Mouse (Mus musculus) kidney, adult 11 months (tissue): Measurements from ENCODE around the gene Iqschfp.
A peak's percentile ranks its signal among the peaks of the same experiment; 100 is the strongest.

ENCODE experiments used
- DNase-seq: peaks from one replicate; pipeline ENCODE4 v3.0.0; 2022

Iqschfp gene

DNA sequence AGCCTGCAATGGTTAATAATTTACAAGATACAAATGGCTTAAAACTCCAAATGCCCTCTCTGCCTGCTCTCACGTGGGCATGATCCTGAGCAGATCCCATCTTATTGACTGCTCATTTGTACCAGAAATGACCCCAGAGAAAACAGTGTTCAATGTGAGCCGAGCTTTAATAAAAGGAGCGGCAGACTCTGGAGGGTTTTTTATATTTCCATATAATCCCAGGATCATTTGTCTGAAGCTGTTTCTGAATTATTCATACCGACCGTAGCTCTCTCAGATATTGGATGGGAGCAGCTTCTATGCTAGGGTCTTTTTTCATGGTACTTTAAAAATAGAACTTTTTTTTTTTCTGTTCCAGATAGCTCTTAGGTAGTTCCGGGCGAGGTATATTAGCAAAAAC lies 67.6 kb downstream of the Iqschfp start:
- DNase-seq, result no peak

GRCm38 (mm10) chr3:67960133-67960532 lies 68.1 kb downstream of the Iqschfp start:
- DNase-seq, result no peak

DNA sequence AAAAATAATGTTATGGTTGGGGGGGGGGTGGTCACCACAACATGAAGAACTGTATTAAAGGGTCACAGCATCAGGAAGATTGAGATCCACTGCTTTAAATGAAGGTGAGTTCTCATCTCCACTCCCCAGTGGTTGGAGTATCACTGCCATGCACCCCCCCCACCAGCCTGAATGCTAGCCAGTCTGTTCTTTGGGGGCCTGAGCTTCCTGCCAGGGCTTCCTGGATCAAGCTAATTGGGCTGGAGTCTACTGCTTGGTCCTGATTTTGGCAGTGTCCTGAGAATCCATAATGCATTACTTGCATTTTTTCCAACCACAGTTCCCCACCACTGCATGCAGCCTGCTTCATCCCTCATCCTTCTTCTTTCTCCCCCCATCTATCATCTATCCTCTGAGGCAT lies 68.7 kb downstream of the Iqschfp start:
- DNase-seq, result no peak

GRCm38 (mm10) chr3:67961934-67962639 lies 70.1 kb downstream of the Iqschfp start:
- DNase-seq, result no peak

DNA sequence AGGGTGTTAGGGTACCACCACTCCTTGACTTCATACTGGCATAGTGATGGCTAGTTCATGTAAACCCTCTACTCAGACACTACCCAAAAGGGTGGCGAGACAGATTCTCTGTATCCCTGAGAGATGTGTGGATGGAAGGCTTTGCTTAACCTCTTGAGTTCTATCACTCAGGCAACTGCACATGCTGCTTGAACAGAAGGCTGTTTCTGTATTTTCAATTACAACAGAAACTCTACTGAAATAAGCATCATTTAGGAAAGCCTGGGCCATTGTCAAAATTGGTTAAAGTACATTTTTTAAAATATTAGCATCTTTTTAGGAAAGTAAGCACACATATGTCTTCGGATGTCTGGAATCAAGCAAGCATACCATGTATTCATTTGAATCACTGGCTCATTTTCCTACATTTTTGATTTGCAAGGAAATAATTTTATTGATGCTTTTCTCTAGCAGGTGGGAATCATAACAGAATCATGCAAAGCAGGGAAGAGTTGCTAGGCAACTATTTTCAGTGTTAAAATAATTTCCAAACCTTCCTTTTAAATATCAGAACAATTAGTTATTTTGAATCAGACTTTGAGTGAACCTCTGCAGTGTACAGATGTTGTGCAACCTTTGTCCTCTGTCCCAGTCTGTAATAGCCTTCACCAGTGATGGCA lies 82.4 kb downstream of the Iqschfp start:
- DNase-seq, result no peak

GRCm38 (mm10) chr3:67980006-67980405 lies 88.0 kb downstream of the Iqschfp start:
- DNase-seq, result no peak

DNA sequence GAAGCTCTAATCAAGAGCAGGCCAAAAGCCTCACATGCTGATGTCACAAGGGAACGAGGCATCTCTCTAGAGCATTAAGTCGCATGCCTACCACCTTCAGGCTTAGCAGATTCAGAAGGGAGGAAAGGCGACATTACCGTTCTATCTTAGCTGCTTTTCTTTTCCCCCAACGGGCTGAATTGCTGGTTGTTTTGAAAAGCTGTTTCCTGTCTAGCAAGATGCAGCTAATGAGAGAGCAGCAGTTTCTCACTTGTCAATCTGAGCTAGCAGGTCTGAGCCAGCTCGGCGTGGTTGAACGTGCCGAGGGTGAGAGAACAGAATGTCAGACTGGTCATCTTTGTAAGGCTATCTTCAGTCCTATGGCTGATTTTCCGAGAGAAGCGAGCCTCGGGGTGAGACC lies 91.3 kb downstream of the Iqschfp start:
- no peak for DNase-seq

DNA sequence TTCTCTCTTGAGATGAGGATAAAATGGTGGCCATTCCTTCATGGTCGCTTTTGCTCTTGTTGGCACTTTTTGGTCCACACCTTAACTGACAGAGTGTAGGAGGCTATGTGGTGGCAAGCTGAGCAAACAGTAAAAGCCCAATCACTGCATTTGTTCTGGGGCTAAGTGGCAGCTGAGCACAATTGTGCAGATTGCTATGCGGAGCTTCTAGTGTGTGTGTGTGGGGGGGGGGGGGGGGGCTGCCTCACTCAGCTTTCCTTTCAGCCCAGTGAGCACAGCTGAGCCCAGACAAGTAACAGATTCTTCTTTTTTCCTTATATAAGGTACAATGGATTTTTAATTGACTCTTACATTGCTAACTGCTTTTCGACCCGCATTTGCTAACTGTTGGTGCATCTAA lies 110.4 kb downstream of the Iqschfp start:
- DNase-seq, result no peak

- DNase-seq, result no peak
These were observed 120.3 kb downstream of the Iqschfp start for GRCm38 (mm10) chr3:68012342-68012741.

DNA sequence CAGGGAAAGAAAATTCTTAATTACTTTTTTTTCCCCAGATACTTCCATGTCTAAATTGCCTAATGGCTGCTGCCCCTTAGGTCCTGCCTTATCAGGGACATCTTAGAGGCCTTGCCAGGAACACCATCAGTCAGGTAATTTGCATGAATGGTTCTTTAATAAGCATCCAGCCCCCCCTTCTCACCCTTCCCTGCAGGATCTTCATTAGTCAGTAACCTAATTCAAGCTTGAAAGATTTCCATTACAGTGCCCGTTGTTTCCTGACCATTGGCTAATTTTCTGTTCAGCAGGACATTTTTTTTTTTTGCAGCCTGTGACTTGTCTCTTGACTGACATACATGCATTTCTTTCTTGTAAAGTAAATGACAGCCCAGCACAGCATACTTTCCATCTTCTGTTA lies 123.8 kb downstream of the Iqschfp start:
- no peak for DNase-seq

GRCm38 (mm10) chr3:68019401-68019800 lies 127.4 kb downstream of the Iqschfp start:
- no peak for DNase-seq

DNA sequence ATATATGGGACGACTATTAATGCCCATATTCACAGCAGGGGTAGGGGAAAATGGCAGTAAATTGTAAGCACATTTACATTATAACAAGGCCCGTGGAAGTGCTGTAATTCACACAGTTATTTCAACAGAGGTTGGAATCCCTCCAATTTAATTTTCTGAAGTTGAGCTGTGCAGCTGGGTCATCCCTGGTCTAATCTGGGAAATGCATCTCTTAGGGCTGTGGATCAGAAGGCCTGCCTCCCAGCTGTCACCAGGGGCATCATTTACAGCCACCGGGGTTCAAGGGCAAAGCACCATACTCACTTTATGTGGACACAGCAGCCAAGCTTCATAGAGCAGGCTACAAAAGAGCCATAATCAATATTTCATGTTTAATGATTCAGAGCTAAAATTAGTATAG lies 144.1 kb downstream of the Iqschfp start:
- DNase-seq, result no peak

- no peak for DNase-seq
These were observed 150.9 kb downstream of the Iqschfp start for GRCm38 (mm10) chr3:68042951-68043350.

DNA sequence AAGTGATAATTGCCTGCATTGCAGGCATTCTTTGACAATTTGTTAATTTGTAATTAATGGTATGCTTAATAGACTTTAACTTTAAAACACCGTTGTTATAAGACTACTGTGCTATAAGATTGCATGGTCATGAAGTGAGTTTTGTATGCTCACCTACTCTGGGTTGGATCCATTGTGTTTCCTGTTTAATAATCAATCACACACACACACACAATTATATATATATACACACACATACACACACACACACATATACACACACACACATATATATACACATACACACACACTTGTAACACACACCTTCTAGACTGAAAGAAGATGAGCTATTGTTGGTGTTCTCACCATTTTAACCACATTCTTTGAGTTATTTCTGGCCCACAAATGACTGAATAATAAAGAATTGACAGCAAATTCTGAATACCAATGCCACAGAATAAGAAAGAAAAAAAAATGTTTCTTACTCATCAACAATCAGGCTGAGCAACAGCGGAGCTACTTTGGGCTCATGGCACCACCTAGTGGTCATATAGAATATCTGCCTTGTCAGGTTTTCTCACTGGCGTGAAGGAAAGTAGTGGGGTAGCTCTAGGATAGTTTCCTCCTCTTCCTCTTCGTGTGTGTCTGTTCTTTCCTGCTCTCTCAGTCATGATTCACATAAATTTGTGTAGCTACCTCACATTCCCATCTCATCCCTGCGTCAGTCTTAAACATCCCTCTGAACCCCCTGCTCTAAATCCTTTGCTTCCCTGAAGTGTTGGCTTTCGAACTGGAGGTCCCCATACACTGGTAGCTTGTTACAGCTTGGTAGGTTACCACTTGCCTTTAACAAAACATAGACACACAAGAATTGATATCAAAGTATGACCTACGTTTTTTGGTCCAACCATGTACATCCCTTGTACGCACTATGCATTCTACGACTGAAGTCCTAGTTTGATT lies 153.7 kb downstream of the Iqschfp start:
- no peak for DNase-seq

GRCm38 (mm10) chr3:68053538-68053937 lies 161.5 kb downstream of the Iqschfp start:
- DNase-seq, result no peak

- no peak for DNase-seq
These were observed 163.0 kb downstream of the Iqschfp start for GRCm38 (mm10) chr3:68055071-68055470.

DNA sequence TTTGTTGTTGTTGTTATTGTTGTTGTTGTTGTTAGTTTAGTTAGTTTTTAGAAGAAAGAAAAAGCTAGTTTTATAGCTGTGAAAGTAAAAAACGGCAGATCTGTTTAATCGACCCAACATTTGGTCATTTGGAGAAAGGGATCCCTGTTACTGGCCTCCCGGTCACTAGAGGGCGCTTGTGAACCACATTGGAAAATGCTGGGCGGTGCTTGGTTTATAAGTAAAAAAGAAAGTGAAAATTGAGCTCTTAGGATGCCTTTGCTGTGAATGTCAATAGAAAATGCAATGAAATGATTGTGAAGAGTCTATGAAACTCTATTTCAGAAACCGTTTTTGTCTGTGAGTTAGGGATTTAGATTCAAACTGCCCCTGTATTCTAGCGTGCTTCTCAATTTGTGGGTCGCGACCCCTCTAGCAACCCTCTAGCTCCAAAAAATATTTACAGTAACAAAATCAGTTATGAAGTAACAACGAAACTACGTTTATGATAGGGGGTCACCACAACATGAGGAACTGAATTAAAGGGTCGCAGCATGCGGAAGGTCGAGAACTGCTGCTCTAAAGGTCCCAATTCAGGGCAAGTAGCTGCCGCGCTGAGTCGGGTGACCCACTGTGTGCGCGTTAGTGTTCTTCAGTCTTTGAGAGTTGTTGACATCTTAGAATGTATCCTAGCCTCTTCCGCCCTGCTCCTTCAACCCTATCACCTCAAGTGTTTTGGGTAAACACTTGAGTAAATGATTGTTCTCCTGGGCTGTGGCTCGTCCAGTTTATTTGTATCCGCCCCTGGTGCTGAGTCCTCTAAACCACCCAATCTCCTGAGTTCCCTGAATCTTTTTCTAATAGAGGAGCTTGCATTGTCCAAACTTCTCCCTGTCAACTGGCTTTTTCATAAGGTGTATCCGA lies 164.6 kb downstream of the Iqschfp start:
- peak; percentile 50 for DNase-seq

GRCm38 (mm10) chr3:68059162-68059800 lies 167.2 kb downstream of the Iqschfp start:
- peak; percentile 19 for DNase-seq

- DNase-seq, result no peak
These were observed 172.7 kb downstream of the Iqschfp start, which contains the start of gene Schip1 for GRCm38 (mm10) chr3:68064731-68065130. Gene Schip1, plus strand, starts transcription at chr3:68064802.

DNA sequence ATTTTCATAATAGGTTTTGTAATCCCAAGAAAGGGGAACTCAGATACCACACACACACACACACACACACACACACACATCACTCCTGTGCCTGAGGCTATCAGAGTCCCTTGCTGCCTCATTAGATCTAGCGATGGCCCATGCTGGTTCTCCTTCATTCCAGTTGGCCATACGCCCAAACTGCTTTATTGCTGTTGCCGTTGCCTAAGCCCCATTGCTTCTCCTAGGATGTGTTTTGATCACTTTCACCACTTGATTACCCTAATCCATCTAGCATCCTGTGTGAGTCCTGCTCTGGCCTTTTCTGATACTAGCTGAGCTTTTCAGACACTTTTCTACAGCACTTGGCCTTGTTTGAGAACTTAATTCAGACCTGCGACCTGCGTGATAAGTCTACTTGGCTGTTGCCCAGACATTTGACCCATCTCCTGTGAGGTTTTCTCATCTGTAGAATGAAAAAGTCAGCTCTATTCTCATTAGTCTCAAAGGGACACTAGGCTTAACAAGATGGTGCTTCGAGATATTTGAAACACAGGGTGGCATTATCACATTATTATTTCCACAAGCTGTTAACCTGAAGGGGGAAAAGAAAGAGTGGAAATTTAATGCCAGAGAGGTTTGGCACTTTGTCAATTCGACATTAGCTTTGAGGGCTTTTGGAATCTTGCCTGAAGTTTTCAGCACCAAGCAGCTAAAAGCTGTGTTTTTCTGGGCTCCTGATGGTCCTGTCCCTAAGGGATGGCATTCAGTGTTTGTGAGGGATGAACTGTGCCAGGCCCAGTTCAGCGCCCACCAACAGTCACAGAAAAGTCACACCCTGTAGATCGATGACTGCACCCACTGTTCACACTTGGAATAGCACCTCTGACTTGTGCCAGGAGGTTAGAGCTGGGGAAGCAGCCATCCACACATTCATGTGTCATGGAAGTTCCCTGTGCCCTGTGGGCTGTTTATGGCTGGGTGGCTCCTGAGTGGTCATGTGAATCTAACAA lies 179.7 kb downstream of the Iqschfp start:
- DNase-seq, result peak; percentile 11

DNA sequence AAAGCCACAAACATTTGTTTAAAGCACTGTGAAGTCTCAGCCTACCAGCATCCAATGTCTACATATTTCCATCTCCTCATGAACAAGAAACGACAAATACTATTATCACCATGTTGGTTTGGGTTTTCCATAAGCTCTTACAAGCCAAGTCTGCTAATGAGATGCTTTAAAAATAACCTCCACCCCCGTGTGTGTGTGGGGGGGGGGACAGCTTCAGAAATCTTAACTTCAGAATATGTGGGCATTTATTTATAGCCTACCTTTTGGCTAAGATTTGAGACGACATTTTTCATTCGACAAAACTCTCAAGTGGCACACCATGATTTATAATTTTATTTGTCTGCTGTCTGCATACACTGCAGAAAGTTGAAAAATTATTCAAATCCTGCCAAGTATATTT lies 185.4 kb downstream of the Iqschfp start:
- no peak for DNase-seq
